Mouse (Mus musculus): Measurements from ENCODE around the gene E430018J23Rik. TPM values are rescaled to one million over a fixed set of nuclear protein-coding genes. Genes with fewer than 3 reads are reported as not detected.
"Not testable (repeated sequence)": the region's sequence is repeated elsewhere in the genome, so short reads cannot be mapped to it uniquely, and the experiment has no call there.

E430018J23Rik gene
- polyA plus RNA-seq, 1 experiment from 2014 or later: 6.5 TPM

- no peak for TF ChIP-seq CTCF (IDR thresholded peaks at IDR 0.05; ENCODE audit: low read depth)
- 70% methylated on average over 3 of the region's 3 CpGs for WGBS
- DNase-seq (ENCODE audit: low spot score) (no peak), ATAC-seq (replicated peaks; ENCODE audit: low FRiP score, low read depth) (no peak)
- no peak overlapping the region for H3K4me3 ChIP-seq (replicated peaks; ENCODE audit: low read depth, low read length)
- H3K27me3 ChIP-seq (ENCODE audit: insufficient read depth, low read length): no peaks in the 10 kb centered on the region
- no peak overlapping the region for H3K4me2 ChIP-seq (ENCODE audit: low read length)
- no peaks in the 10 kb centered on the region for H3K36me3 ChIP-seq (ENCODE audit: insufficient read depth, low read length)
- no peak overlapping the region for H3K27ac ChIP-seq
- no peaks in the 10 kb centered on the region for H3K9me3 ChIP-seq (replicated peaks; ENCODE audit: low read length)
- H3K9ac ChIP-seq (ENCODE audit: low read depth, low read length): no peak overlapping the region
- peaks cover 6% of the 10 kb centered on the region; the same call in 1 of the 2 replicates for H3K4me1 ChIP-seq (replicated peaks; ENCODE audit: insufficient read depth, low read length)
These were observed 27.2 kb downstream of the E430018J23Rik start for GRCm38 (mm10) chr7:127366249-127366648.

GRCm38 (mm10) chr7:127364166-127364565, 29.3 kb downstream of the E430018J23Rik start:
- Histone ChIP-seq H3K27me3 (ENCODE audit: insufficient read depth, low read length) (no peaks in the 10 kb centered on the region), H3K4me2 (ENCODE audit: low read length) (peak overlapping the region; percentile 75), H3K36me3 (ENCODE audit: insufficient read depth, low read length) (no peaks in the 10 kb centered on the region), H3K4me1 (replicated peaks; ENCODE audit: insufficient read depth, low read length) (peaks cover 6% of the 10 kb centered on the region; the same call in 1 of the 2 replicates), H3K4me3 (replicated peaks; ENCODE audit: low read depth, low read length) (0 out of 2 replicates have a peak overlapping the region, but pooled peaks have one; percentile 31), H3K9ac (ENCODE audit: low read depth, low read length) (no peak overlapping the region), H3K9me3 (replicated peaks; ENCODE audit: low read length) (no peaks in the 10 kb centered on the region), H3K27ac (no peak overlapping the region)
- DNase-seq (ENCODE audit: low spot score) (no peak), ATAC-seq (replicated peaks; ENCODE audit: low FRiP score, low read depth) (no peak)
- WGBS: 63% methylated on average over 4 of the region's 4 CpGs
- TF ChIP-seq CTCF (IDR thresholded peaks at IDR 0.05; ENCODE audit: low read depth): no peak

GRCm38 (mm10) chr7:127363475-127363921, 29.9 kb downstream of the E430018J23Rik start:
- Histone ChIP-seq H3K9me3 (replicated peaks; ENCODE audit: low read length) (no peaks in the 10 kb centered on the region), H3K36me3 (ENCODE audit: insufficient read depth, low read length) (no peaks in the 10 kb centered on the region), H3K4me2 (ENCODE audit: low read length) (peak overlapping the region; percentile 75), H3K9ac (ENCODE audit: low read depth, low read length) (peak overlapping the region; percentile 54), H3K27ac (peak overlapping the region; percentile 10; the same call in 1 of the 2 replicates), H3K27me3 (ENCODE audit: insufficient read depth, low read length) (no peaks in the 10 kb centered on the region), H3K4me3 (replicated peaks; ENCODE audit: low read depth, low read length) (peak overlapping the region; percentile 31), H3K4me1 (replicated peaks; ENCODE audit: insufficient read depth, low read length) (peaks cover 6% of the 10 kb centered on the region; the same call in 1 of the 2 replicates)
- under 1% methylated on average over 24 of the region's 24 CpGs for WGBS
- TF ChIP-seq CTCF (IDR thresholded peaks at IDR 0.05; ENCODE audit: low read depth): no peak
- ATAC-seq (replicated peaks; ENCODE audit: low FRiP score, low read depth) (peak; percentile 44), DNase-seq (ENCODE audit: low spot score) (no peak)

- not testable (repeated sequence) for H3K36me3 ChIP-seq (ENCODE audit: insufficient read depth, low read length); H3K9me3 ChIP-seq (replicated peaks; ENCODE audit: low read length); ATAC-seq (replicated peaks; ENCODE audit: low FRiP score, low read depth); H3K4me1 ChIP-seq (replicated peaks; ENCODE audit: insufficient read depth, low read length); H3K27ac ChIP-seq; H3K9ac ChIP-seq (ENCODE audit: low read depth, low read length); H3K27me3 ChIP-seq (ENCODE audit: insufficient read depth, low read length); H3K4me3 ChIP-seq (replicated peaks; ENCODE audit: low read depth, low read length)
- TF ChIP-seq CTCF (IDR thresholded peaks at IDR 0.05; ENCODE audit: low read depth): peak; percentile 90
- WGBS: 20% methylated on average over 13 of the region's 13 CpGs
- DNase-seq (ENCODE audit: low spot score): peak; percentile 92
- H3K4me2 ChIP-seq (ENCODE audit: low read length): peak overlapping the region; percentile 38
These were observed 31.0 kb downstream of the E430018J23Rik start for GRCm38 (mm10) chr7:127362418-127362817.

GRCm38 (mm10) chr7:127361449-127361848, 32.0 kb downstream of the E430018J23Rik start:
- no peak for DNase-seq (ENCODE audit: low spot score)
- WGBS: 25% methylated on average over 13 of the region's 13 CpGs

GRCm38 (mm10) chr7:127360265-127360664, 33.2 kb downstream of the E430018J23Rik start:
- H3K9me3 ChIP-seq (replicated peaks; ENCODE audit: low read length): no peaks in the 10 kb centered on the region
- peaks cover 6% of the 10 kb centered on the region; the same call in 1 of the 2 replicates for H3K4me1 ChIP-seq (replicated peaks; ENCODE audit: insufficient read depth, low read length)
- 76% methylated on average over 4 of the region's 4 CpGs for WGBS
- no peak for ATAC-seq (replicated peaks; ENCODE audit: low FRiP score, low read depth)
- no peaks in the 10 kb centered on the region for H3K27me3 ChIP-seq (ENCODE audit: insufficient read depth, low read length)
- no peak overlapping the region for H3K4me3 ChIP-seq (replicated peaks; ENCODE audit: low read depth, low read length)
- no peak overlapping the region for H3K9ac ChIP-seq (ENCODE audit: low read depth, low read length)
- TF ChIP-seq CTCF (IDR thresholded peaks at IDR 0.05; ENCODE audit: low read depth): no peak
- H3K27ac ChIP-seq: no peak overlapping the region
- DNase-seq (ENCODE audit: low spot score): no peak
- no peaks in the 10 kb centered on the region for H3K36me3 ChIP-seq (ENCODE audit: insufficient read depth, low read length)
- H3K4me2 ChIP-seq (ENCODE audit: low read length): no peak overlapping the region

More at GRCm38 (mm10) chr7:127361449-127361848, 32.0 kb downstream of the E430018J23Rik start:
- TF ChIP-seq CTCF (IDR thresholded peaks at IDR 0.05; ENCODE audit: low read depth): no peak
- ATAC-seq (replicated peaks; ENCODE audit: low FRiP score, low read depth): peak; percentile 80
- H3K36me3 ChIP-seq (ENCODE audit: insufficient read depth, low read length): no peaks in the 10 kb centered on the region
- no peak overlapping the region for H3K27ac ChIP-seq
- no peak overlapping the region for H3K4me2 ChIP-seq (ENCODE audit: low read length)
- H3K4me1 ChIP-seq (replicated peaks; ENCODE audit: insufficient read depth, low read length): peaks cover 6% of the 10 kb centered on the region; the same call in 1 of the 2 replicates
- H3K27me3 ChIP-seq (ENCODE audit: insufficient read depth, low read length): no peaks in the 10 kb centered on the region
- H3K9ac ChIP-seq (ENCODE audit: low read depth, low read length): no peak overlapping the region
- no peak overlapping the region for H3K4me3 ChIP-seq (replicated peaks; ENCODE audit: low read depth, low read length)
- no peaks in the 10 kb centered on the region for H3K9me3 ChIP-seq (replicated peaks; ENCODE audit: low read length)

GRCm38 (mm10) chr7:127358472-127358871, 35.0 kb downstream of the E430018J23Rik start:
- Histone ChIP-seq H3K4me2 (ENCODE audit: low read length) (no peak overlapping the region), H3K36me3 (ENCODE audit: insufficient read depth, low read length) (no peaks in the 10 kb centered on the region), H3K27me3 (ENCODE audit: insufficient read depth, low read length) (no peaks in the 10 kb centered on the region), H3K4me3 (replicated peaks; ENCODE audit: low read depth, low read length) (no peak overlapping the region), H3K4me1 (replicated peaks; ENCODE audit: insufficient read depth, low read length) (peaks cover 3% of the 10 kb centered on the region; the same call in 1 of the 2 replicates), H3K27ac (no peak overlapping the region), H3K9ac (ENCODE audit: low read depth, low read length) (no peak overlapping the region), H3K9me3 (replicated peaks; ENCODE audit: low read length) (no peaks in the 10 kb centered on the region)
- DNase-seq (ENCODE audit: low spot score): no peak
- ATAC-seq (replicated peaks; ENCODE audit: low FRiP score, low read depth): no peak
- 73% methylated on average over 4 of the region's 4 CpGs for WGBS
- no peak for TF ChIP-seq CTCF (IDR thresholded peaks at IDR 0.05; ENCODE audit: low read depth)
